Mouse (Mus musculus) forebrain, postnatal 0 days (tissue): Measurements from ENCODE around the gene Deup1. TPM values are rescaled to one million over a fixed set of nuclear protein-coding genes. Genes with fewer than 3 reads are reported as not detected.

Source experiments
- ATAC-seq: fragments of 200-750 bp; cut with Nextera tagmentation; 2 replicates; pipeline ENCODE4 v1.8.0; 2017; ENCODE audit warnings: mild to moderate bottlenecking, moderate library complexity
- DNase-seq: peaks from one replicate; pipeline ENCODE4 v3.0.0-alpha.2; 2015
- H3K27ac ChIP-seq: fragments of 300-500 bp; sonication (generic); 2 replicates; pipeline ENCODE4 v1.5.1; 2014; ENCODE audit warnings: low read depth, mild to moderate bottlenecking, antibody characterized with exemption, low read length, moderate library complexity, mixed read lengths
- H3K27me3 ChIP-seq: fragments of 300-500 bp; sonication (generic); 2 replicates; pipeline ENCODE4 v1.6.1; 2014; ENCODE audit warnings: mild to moderate bottlenecking, low read length, mixed read lengths; ENCODE audit not compliant: insufficient read depth
- H3K36me3 ChIP-seq: fragments of 300-500 bp; sonication (generic); 2 replicates; pipeline ENCODE4 v1.6.1; 2014; ENCODE audit warnings: mild to moderate bottlenecking, moderate library complexity; ENCODE audit not compliant: insufficient read depth
- H3K4me1 ChIP-seq: fragments of 300-500 bp; sonication (generic); 2 replicates; pipeline ENCODE4 v1.6.1; 2014; ENCODE audit warnings: antibody characterized with exemption; ENCODE audit not compliant: insufficient read depth
- H3K4me2 ChIP-seq: fragments of 300-500 bp; sonication (generic); 2 replicates; pipeline ENCODE4 v1.6.1; 2014; ENCODE audit warnings: low read depth, mild to moderate bottlenecking, moderate library complexity
- H3K4me3 ChIP-seq: fragments of 300-500 bp; sonication (generic); 2 replicates; pipeline ENCODE4 v1.5.1; 2014; ENCODE audit warnings: low read depth, low read length, mixed read lengths
- H3K9ac ChIP-seq: fragments of 300-500 bp; sonication (generic); 2 replicates; pipeline ENCODE4 v1.6.1; 2014; ENCODE audit warnings: mild to moderate bottlenecking
- H3K9me3 ChIP-seq: fragments of 300-500 bp; sonication (generic); 2 replicates; pipeline ENCODE4 v1.6.1; 2016; ENCODE audit warnings: low read length
- CTCF ChIP-seq: sonication (generic); IDR thresholded peaks from 2 replicates; pipeline ENCODE4 v1.5.1; 2016; ENCODE audit warnings: antibody characterized with exemption, control low read depth, low read depth
- WGBS: fragments of 180-500 bp; shearing (Covaris S2); extraction: QIAGEN DNeasy Blood & Tissue Kit; methylation state at CpG from one replicate; pipeline ENCODE4 v1.1.7; 2014; 5-methylcytosine and 5-hydroxymethylcytosine counted together
- polyA plus RNA-seq: library from polyadenylated mRNA; unstranded; fragments of >200 nt; fragmentation: Nextera tagmentation; extraction: Ambion mirVana; gene quantifications from 2 replicates; pipeline ENCODE4 v1.2.1, GENCODE M21; 2015
- total RNA-seq: library from RNA; depleted of rRNA; stranded (reverse); fragments of >200 nt; gene quantifications from 2 replicates; pipeline ENCODE4 v1.2.3, GENCODE M21; 2014

Deup1 gene
- total and polyA plus RNA-seq, 2 experiments from 2014 or later, result 4.7 to 4.8 TPM

DNA sequence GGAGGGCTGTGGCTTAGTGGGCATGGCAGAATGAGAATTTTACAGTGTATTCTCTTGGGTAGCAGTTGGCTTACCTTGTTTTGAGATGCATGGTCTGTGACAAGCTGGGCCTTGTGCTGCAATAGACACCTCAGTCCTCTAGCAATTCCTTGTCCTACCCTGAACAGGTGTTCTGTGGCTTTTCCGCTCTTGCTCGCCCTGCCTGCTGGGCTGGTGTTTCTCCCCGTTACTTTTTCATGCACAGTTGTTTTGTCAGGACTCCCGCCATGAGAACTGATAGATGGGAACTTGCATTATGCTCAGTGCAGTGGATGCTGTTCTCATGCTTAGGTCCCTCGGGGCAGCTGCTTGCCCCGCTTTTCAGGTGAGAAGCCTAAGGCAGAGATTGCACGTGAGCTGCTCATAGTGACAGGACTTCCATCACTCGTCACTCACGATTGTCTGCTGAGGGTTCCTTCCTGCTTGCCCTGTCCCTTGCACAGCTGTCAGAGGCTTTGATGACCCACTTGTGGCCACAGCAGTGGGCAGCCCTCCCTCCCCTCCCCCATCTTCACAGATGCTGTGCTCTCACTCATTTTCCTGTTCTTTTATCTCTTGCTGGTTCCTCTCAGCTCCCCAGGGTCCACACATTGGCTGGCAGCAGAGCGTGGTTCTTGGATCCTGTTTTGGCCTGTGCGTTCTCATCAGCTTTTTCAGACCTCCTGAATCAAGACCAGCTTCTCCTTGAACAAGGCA lies 94.2 kb downstream of the Deup1 start:
- no peaks in the 10 kb centered on the region for H3K36me3 ChIP-seq
- DNase-seq, result no peak
- 83% methylated on average over 11 of the region's 11 CpGs for WGBS
- TF ChIP-seq CTCF, result no peak
- H3K4me2 ChIP-seq, result no peak overlapping the region
- no peak overlapping the region for H3K4me3 ChIP-seq
- no peak for ATAC-seq
- H3K27me3 ChIP-seq, result no peaks in the 10 kb centered on the region
- no peak overlapping the region for H3K27ac ChIP-seq
- H3K4me1 ChIP-seq, result no peaks in the 10 kb centered on the region
- H3K9ac ChIP-seq, result no peak overlapping the region
- H3K9me3 ChIP-seq, result no peaks in the 10 kb centered on the region

DNA sequence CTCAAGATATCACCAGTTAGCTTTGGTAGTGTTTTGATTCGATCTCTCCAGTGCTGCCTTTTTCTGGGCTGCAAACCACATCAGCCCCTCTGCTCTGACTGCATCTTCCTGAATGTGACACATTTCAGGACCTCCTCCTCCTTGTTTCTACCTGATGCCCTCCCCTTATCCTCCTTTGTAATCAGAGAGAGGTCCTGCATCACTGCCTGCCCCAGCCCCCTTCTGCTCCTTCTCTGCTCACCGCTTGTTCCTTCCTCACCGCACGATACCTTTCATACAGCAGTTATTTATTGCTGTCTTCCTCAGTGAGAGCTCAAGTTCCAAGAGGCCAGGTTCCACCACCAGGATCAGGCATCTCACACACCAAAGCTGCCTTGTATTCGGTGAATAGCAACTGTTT lies 96.5 kb downstream of the Deup1 start:
- Histone ChIP-seq H3K27ac (no peak overlapping the region), H3K4me1 (no peaks in the 10 kb centered on the region), H3K27me3 (no peaks in the 10 kb centered on the region), H3K4me3 (no peak overlapping the region), H3K36me3 (no peaks in the 10 kb centered on the region), H3K9me3 (no peaks in the 10 kb centered on the region), H3K4me2 (no peak overlapping the region), H3K9ac (no peak overlapping the region)
- 89% methylated on average over 5 of the region's 5 CpGs for WGBS
- no peak for TF ChIP-seq CTCF
- DNase-seq, result no peak
- ATAC-seq, result no peak

DNA sequence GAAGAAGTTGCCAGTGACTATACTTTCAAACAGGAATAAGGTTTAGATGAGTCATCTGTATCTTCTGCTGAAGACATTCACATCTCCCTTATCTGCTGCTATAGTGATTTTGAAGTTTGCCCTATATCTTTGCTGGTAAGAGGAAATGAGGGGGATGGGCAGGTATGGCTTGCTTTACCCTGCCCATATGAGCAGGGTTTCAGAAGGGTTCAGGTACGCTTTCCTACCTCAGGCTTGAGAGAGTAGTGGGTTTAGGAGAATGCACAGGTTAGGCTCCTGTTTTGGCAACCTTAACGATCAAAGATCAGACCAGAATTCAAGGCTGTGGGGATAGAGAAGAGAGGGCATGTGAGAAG lies 97.8 kb downstream of the Deup1 start:
- Histone ChIP-seq H3K4me3 (no peak overlapping the region), H3K9me3 (no peaks in the 10 kb centered on the region), H3K9ac (no peak overlapping the region), H3K4me1 (no peaks in the 10 kb centered on the region), H3K36me3 (no peaks in the 10 kb centered on the region), H3K27me3 (no peaks in the 10 kb centered on the region), H3K27ac (no peak overlapping the region), H3K4me2 (no peak overlapping the region)
- ATAC-seq, result no peak
- WGBS, result 92% methylated on average over 2 of the region's 2 CpGs
- no peak for DNase-seq
- no peak for TF ChIP-seq CTCF

DNA sequence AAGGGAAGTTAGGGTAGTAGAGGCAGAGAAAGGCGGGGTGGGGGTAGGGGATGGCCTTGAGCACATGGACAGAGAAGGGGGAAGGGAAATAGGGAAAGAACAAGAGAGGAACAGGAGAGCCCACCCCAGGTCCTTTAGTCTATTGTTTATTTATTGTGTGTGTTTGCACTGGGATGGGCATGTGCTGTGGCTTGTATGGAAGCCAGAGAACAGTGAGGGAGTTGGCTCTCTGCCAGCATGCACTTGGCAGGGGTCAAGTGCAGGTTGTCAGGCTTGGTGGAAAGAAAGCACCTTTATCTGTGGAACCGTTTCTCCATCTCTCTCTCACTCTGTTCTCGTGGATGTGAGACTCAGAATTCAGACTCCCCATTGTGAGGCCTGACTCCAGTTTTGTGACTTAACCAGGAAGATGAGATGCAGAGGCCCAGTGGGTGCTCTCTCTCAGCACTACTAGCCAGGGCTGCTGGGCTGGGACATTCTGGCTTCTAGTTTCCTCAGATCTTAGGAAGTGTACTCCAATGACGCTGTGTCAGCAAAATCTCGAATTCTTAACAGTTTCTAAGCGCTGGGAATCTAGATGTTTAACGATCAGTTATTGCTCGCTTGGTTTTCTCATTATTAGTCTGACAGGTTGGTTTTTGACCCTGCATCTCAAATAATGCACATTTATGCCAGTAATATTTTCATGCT lies 98.3 kb downstream of the Deup1 start:
- no peaks in the 10 kb centered on the region for H3K36me3 ChIP-seq
- H3K27me3 ChIP-seq, result no peaks in the 10 kb centered on the region
- no peaks in the 10 kb centered on the region for H3K4me1 ChIP-seq
- WGBS, result 37% methylated on average over 8 of the region's 8 CpGs
- H3K27ac ChIP-seq, result no peak overlapping the region
- H3K9me3 ChIP-seq, result no peaks in the 10 kb centered on the region
- DNase-seq (no peak), ATAC-seq (no peak)
- no peak overlapping the region for H3K4me2 ChIP-seq
- no peak overlapping the region for H3K4me3 ChIP-seq
- H3K9ac ChIP-seq, result no peak overlapping the region
- no peak for TF ChIP-seq CTCF

DNA sequence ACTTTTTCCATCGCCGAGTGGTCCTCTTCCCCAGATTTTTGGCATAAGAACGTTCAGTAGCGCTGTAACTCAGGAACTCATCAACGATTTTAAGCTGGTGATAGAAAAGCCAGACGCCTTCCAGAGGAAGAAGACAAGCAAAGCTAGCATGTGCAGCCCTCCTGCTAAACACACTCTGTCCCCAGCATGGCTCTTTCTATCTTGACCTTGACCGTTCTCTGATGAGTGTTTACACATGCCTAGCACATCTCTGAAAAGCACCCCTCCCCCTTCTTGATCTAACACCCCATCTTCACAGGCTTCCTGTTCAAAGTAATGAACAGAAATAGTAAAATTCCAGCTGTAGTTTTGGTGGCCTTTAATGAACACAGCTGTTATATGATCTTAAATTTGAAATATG lies 99.4 kb downstream of the Deup1 start:
- H3K4me1 ChIP-seq, result no peaks in the 10 kb centered on the region
- TF ChIP-seq CTCF, result no peak
- no peak overlapping the region for H3K4me3 ChIP-seq
- ATAC-seq (no peak), DNase-seq (no peak)
- H3K27me3 ChIP-seq, result no peaks in the 10 kb centered on the region
- no peak overlapping the region for H3K27ac ChIP-seq
- no peak overlapping the region for H3K9ac ChIP-seq
- H3K9me3 ChIP-seq, result no peaks in the 10 kb centered on the region
- no peaks in the 10 kb centered on the region for H3K36me3 ChIP-seq
- no peak overlapping the region for H3K4me2 ChIP-seq
- 85% methylated on average over 7 of the region's 7 CpGs for WGBS

DNA sequence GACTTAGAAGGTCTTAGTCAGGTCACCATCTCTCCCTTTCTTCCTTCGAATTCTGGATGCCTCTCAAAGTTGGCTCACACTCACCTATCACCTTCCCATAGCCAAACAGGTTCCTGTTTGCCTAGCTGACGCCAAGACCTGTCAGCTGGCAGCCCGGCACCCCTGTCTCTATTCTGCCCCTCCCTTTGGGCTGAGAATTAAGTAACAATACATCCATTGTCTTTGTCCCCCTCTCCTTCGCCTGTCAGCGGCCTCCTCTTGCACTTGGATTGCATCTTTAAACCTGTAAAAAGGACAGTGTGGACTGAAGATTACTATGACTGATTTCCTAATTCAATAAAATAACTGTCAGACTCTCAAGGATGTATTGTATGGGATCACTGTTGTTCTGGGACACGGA lies 99.9 kb downstream of the Deup1 start:
- H3K27ac ChIP-seq, result no peak overlapping the region
- no peak overlapping the region for H3K4me2 ChIP-seq
- H3K4me3 ChIP-seq, result no peak overlapping the region
- no peaks in the 10 kb centered on the region for H3K36me3 ChIP-seq
- H3K4me1 ChIP-seq, result no peaks in the 10 kb centered on the region; the same call in 1 of the 2 replicates
- 52% methylated on average over 6 of the region's 6 CpGs for WGBS
- ATAC-seq (no peak), DNase-seq (no peak)
- no peaks in the 10 kb centered on the region for H3K27me3 ChIP-seq
- no peak overlapping the region for H3K9ac ChIP-seq
- TF ChIP-seq CTCF, result no peak
- no peaks in the 10 kb centered on the region for H3K9me3 ChIP-seq

DNA sequence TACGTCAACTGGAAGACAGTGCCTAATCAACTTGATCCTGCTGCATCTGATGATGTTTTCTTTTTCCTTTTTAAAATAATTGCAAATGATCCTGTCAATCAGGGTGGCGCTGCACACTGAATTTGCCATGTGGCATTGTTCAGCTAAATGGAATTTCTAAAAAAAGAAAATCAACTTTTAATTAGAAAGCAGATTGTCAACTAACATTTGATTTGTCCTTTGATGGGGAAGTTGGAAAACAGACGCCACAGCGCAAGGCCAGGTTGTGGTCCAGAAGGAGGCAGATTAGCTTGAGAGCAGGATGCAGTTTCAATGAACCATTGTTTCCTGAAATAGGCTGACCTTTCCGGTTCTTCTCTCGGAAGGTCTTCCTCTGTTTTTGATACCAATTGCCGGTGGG lies 101.2 kb downstream of the Deup1 start:
- Histone ChIP-seq H3K4me3 (no peak overlapping the region), H3K27ac (no peak overlapping the region), H3K36me3 (no peaks in the 10 kb centered on the region), H3K4me1 (no peaks in the 10 kb centered on the region; the same call in 1 of the 2 replicates), H3K27me3 (no peaks in the 10 kb centered on the region), H3K9ac (no peak overlapping the region), H3K4me2 (no peak overlapping the region), H3K9me3 (no peaks in the 10 kb centered on the region)
- TF ChIP-seq CTCF, result no peak
- 43% methylated on average over 7 of the region's 7 CpGs for whole genome bisulfite sequencing
- DNase-seq (no peak), ATAC-seq (peak; percentile 57; the same call in 1 of the 2 replicates)
